Mouse (Mus musculus): ENCODE data around the gene Rpl7a.
"Not testable (repeated sequence)": the region's sequence is repeated elsewhere in the genome, so short reads cannot be mapped to it uniquely, and the experiment has no call there.

Rpl7a gene

DNA sequence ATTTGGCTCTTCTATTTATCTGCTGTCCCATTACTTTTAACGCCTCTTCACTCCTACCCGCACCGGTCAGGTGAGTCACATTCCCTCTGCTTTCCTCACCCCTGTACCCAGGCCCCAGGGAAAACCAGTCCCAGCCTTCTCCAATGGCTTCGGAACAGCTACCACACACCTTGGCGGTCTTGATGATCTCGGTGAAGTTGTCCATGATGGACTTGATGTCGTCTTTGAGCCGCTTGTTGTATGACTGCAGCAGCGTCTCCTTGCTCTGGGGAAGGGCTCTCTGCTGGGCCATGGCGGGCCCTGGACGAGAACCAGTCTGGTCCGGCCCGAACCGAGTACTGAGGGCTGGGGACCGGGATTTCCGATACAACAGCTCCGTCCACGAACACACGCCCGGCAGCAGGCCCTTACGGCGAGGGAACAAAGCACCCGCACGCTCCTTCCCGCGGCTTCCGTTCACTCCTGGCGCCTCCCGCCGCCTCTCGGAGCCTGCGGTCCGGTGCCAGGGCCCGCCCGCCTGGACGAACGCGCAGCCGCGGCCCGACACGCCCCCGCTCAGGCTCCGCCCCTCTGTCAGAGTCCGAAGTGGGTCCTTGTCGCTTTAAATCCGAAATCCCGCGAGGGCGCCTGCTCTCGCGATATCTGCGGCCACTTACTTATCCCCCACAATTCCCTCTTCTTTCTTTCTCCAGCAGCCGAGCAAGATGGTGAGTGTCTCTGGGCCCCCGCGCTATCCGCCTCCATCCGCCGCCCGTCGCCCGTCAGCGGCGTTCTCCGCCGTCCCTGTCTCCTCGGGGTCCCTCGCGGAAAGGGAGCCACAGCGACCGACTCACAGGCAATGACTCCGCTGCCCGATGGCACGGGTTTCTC is at the start of gene Rpl7a, which contains the start of gene Med22:
TSS of gene Rpl7a (plus strand) at position 641 of the 870 bp plus-strand sequence.
TSS of gene Med22 (minus strand) at position 554 of the 870 bp plus-strand sequence.
- peak; percentile 95 for DNase-seq (ENCODE audit: extremely low read depth, low read depth)

DNA sequence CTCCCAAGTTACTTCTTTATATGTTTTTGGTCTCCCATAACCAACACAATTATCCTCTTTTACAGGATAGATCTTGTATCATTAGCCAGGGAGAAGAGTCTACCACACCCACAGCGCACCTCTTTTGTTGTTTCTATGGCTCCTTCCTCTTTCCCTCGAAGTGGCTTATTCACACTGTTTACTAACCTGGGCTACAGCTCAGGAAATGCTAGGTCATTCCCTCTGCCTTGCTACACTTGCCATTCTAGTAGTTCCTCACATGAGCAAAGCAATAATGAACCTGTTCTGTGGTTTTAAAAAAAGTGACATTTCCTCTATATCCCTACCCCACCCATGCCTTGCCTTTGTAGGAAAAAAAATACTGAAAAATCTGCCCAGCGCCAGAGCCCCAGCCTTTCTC is 47.7 kb upstream of the Rpl7a start:
- peak; percentile 6 for DNase-seq (ENCODE audit: extremely low read depth, low read depth)

DNA sequence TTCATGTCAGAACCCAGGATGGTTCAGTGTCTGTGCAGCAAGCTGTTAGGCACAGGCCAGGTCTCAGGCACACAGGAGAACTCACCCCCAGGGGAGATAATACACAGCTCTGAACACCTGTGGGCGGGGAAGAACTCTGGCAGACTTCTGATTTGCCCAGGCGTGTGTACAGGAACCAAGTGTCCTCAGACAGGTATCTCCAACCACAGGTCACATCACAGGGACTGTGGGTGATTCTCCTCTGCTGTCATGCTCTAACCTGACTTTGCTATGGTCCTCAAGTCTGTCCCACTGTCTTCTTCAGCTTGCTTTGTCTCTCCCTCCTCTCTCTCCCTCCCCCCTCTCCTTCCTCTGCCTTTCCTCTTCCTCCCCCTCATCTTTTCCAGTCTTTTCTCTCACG is 45.7 kb upstream of the Rpl7a start, which contains the start of gene Abo:
TSS of gene Abo (minus strand) at position 101 of the 400 bp plus-strand sequence.
- DNase-seq (ENCODE audit: extremely low read depth, low read depth): no peak

DNA sequence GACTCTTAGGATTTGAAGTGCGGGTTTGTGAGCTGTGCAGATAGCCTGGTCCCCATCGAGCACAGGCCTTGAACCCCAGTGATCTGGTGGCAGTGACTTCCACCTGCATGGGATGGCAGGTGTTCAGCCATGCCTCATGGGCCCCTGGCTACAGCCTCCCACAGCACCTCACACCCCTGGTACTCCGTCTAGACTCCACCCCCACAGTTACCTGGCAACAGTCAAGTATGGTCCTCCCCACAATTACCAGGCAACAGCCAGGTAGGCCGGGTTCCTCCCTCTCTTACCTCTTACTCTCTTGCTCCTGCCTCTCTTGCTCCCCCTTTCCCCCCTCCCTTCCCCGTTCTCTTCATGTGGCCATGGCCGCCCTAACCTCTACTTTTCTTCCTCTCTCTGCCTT is 39.9 kb upstream of the Rpl7a start:
- DNase-seq (ENCODE audit: extremely low read depth, low read depth): no peak

DNA sequence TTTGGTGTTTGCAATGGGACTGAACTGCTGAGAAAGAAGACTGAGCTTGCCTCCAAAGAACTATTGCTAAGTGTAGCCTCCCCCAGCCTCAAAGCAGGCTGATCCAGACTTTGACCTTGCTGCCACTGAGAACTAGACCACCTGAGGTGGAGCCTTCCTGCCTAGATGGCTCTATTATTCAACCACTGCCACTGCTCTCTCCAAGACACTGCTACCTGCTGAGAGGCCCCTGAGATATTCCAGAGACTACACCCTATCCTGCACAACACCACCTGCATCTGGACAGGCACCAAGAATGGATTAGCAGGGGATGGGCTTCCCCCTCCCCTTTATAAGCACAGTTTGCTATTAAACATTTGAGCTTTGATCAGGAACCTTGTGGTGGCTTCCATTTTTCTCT is 32.0 kb upstream of the Rpl7a start:
- no peak for DNase-seq (ENCODE audit: extremely low read depth, low read depth)

DNA sequence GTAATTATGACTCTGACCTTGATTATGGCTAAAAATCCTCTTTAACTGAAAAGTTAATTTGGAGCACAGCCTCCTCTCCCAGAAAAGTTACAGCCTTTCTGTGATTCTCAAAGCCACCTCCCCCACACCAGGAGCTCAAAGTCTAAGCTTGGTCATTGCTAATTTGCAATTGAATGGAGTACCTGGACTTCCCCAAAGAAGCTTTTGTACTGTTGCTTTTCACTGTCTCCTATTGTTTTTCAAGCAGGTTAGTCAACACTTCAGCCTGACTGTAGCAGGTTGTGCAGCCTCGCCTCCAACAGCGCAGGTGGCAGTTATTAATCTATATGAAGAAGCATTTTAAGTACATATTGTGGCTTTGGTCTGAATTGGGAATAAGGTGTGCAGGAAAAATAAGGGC is 25.0 kb upstream of the Rpl7a start:
- not testable (repeated sequence) for DNase-seq (ENCODE audit: extremely low read depth, low read depth)

DNA sequence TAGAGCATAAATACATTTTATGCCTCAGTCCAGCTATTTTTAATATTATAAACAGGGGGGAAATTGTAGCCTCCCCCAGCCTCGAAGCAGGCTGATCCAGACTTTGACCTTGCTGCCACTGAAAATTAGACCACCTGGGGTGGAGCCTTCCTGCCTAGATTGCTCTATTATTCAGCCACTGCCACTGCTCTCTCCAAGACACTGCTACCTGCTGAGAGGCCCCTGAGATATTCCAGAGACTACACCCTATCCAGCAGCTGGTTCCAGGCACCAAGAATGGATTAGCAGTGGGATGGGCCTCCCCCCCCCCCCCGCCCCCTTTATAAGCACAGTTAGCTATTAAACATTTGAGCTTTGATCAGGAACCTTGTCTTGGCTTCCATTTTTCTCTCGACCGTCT is 24.4 kb upstream of the Rpl7a start:
- not testable (repeated sequence) for DNase-seq (ENCODE audit: extremely low read depth, low read depth)

DNA sequence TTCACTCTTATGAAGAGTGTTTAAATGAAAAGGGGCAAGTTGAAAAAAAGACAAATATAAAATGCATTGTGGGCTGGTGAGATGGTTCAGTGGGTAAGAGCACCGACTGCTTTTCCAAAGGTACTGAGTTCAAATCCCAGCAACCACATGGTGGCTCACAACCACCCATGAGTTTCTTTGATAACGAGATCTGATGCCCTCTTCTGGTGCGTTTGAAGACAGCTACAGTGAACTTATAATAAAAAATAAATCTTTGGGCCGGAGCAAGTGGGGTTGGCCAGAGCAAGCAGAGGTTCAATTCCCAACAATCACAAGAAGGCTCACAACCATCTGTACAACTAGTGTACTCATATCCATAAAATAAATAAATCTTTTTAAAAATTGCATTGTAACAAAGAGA is 14.7 kb upstream of the Rpl7a start:
- no peak for DNase-seq (ENCODE audit: extremely low read depth, low read depth)

DNA sequence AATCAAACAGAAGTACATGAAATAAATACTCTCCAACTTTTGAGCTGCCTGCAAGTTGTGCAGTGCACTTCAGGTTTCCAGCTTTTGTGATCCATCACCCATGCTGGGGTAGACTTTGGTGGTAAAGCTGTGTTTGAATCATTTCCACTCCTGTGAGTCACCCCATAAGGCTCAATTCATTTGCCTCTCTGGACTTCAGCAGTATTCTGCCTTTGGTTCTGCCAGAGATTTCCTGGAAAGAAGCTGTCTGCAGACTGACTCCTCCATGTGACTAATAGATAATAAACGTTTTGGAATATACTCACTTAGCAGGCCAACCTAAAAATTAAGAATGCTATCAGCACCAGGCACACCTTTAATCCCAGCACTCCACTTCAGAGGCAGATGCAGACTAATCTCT is 9.8 kb upstream of the Rpl7a start:
- no peak for DNase-seq (ENCODE audit: extremely low read depth, low read depth)

DNA sequence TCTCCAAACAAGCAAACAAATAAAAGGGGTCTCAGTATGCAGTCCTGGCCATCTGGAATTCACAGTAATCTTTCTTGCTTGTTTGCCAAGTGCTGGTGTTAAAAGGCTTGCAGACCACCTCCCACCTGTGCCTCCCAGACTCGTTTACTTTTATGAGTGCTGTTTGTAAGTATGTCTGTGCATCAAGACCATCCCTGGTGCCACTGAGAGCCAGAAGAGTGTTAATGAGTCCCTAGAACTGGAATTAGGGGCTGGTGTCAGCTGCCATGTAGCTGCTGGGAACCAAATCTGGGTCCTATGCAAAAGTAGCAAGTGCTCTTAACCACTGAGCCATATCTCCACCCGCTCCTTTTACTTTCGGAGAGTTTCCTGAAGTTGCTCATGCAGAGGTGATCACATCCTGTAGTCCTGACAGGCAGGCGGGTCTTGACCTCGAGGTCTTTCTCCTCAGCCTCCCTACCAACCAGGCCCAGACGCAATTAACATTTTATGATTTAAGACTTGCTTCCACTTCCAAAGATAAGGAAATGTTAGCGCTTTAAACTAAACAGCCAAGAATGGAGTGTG is 8.6 kb upstream of the Rpl7a start:
- no peak for DNase-seq (ENCODE audit: extremely low read depth, low read depth)

DNA sequence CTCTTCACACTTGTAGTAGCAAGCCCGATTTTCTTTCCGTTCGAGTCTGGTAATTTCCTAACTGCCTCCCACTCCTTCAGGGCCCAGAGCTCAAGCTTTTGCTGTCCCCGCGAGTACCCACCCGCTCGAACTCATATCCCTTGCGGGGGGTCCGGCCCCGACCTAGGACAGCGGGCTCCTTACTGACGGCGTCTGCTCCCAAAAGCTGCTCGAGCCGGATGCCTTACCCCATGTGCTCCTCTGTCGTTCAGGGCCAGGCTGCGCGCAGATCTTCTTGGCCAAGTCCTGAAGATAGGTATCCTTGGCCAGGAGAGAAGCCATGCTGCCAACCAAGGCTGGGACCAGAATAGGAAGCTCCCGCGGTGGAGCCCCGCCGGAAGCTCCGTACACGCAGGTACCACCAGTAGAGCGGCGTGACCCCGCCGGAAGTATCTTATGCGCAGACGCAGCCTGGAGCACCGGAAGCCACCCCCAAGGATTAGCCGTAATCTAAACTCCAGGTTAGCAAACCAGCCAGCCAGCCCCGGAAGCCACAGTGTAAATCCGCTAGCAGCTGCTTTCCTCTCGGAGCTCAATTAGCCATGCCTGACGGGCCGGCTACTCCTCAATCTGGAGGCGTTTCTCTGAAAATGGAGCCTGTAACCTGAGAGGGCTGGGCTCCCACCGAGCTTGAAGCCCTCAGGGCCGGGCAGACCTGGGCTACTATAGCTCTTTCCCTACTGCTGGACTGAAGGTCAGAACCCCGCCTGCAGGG is 7.9 kb upstream of the Rpl7a start, which contains the start of gene Surf6:
TSS of gene Surf6 (minus strand) at position 413 of the 754 bp plus-strand sequence.
- DNase-seq (ENCODE audit: extremely low read depth, low read depth): peak; percentile 97

DNA sequence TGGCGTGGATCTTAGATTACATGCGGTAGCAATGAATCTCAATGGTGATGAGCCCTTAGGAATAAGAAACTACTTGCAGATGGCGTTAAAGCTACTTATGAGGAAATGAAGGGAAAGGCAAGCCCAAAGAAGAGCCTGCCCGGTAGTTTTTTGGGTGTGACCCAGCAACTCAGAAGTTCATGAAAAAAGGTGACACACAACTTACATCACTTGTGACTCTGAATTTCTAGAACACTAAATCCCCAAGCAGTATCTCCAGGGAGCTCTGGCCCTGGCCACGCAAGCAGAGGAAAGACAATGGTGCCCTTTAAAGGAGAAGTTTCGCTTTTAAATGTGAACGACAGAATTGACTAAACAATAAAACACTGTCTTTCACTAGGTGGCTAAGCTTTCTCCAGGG is 7.3 kb upstream of the Rpl7a start:
- no peak for DNase-seq (ENCODE audit: extremely low read depth, low read depth)

DNA sequence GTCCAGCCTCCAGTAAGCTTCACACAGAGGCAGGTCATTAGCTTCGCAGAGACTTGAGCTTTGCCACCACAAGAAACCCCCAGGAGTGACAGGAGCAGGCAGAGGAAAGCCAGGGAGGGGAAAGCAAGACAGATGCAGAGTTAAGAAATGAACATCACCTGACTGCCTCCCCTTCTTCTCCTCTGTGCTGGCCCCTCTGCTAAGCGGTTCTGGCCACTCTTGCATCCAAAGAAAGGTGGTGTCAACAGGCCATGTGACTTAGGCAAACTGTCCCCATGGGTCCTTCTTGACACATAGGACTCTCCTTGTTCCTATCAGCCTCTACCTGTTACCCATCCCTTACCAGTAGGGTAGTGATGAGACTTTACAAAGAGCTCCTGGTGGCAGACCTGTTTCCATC is 4.6 kb upstream of the Rpl7a start:
- DNase-seq (ENCODE audit: extremely low read depth, low read depth): no peak

DNA sequence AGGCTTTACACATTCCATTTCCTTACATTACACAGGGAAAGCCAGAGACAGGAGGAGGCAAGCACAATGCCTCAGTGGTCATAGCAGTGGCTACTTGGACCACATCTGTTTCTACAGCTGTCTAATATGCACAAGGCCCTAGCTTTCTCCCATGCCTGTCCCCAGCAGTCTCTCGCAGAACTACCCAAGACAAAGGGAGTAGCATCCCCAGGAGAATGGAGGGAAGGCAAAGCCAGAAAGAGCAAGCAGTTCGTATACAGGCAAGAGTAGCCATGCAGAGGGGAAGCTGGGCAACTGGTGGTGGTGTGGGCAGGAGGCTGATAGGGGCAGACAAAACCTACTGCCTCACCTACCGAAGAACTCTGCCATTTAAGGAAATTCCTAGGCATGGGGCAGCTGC is 4.1 kb upstream of the Rpl7a start:
- no peak for DNase-seq (ENCODE audit: extremely low read depth, low read depth)

DNA sequence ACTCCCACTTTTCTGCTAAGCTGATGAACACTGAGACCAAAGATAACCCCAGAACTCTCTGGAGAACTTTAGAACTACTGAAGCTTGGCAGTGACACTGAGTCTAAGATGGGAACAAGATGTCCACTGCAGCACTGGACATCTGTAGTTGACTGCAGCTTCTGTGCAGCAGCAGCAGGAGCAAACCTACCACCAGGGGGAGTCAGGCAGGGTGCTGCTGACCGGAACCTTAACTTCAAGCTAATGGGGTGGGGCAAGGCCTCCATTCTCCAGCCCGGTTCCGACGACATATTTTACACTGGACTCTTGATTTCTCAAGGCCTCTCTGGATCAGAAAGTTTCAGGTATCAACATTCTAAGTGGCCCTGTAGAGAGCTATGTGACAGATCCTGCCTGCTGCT is 3.5 kb upstream of the Rpl7a start:
- no peak for DNase-seq (ENCODE audit: extremely low read depth, low read depth)

DNA sequence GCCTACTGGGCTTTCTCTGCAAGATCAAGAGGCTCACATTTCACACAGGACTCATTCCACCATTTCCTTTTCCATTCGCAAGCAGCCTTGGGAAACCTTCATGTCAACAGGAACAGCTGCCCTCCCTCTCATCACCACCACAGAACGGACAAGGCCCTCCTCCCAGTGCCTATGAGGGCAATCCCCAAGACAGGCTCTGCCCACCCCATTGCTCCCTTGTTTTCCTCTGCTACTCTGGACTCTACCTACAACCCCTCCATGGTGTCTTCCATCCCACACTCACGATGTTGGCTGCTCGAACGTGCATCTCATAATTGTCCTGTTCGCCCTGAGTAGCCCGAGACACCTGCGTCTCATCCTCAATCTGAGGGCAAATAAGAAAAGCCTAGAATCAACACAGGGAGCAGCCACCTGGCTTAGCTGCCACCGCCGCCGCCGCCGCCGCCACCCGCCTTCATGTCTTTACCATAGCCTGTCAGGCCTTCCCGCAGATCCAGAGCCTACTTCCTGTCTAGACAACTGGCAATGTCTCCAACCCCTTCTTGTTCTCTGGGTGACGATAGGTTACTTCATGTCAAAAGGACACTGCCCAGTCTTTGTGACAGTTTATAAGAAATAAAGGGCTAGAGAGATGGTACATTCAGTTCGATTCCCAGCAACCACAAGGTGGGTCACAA is 1.7 kb upstream of the Rpl7a start:
- DNase-seq (ENCODE audit: extremely low read depth, low read depth): no peak

DNA sequence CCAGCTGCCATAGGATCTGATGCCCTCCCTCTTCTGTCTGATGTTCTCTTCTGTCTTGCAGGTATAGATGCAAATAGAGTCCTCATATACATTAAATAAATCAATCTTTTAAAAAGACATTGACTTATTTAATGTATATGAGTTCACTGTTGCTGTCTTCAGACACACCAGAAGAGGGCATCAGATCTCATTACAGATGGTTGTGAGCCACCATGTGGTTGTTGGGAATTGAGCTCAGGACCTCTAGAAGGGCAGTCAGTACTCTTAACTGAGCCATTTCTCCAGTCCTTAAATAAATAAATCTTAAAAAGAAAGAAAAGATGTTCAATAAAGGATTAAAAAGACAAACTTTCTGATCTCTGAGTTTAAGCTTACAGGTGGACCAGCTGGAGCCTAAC is 1.2 kb upstream of the Rpl7a start:
- no peak for DNase-seq (ENCODE audit: extremely low read depth, low read depth)

DNA sequence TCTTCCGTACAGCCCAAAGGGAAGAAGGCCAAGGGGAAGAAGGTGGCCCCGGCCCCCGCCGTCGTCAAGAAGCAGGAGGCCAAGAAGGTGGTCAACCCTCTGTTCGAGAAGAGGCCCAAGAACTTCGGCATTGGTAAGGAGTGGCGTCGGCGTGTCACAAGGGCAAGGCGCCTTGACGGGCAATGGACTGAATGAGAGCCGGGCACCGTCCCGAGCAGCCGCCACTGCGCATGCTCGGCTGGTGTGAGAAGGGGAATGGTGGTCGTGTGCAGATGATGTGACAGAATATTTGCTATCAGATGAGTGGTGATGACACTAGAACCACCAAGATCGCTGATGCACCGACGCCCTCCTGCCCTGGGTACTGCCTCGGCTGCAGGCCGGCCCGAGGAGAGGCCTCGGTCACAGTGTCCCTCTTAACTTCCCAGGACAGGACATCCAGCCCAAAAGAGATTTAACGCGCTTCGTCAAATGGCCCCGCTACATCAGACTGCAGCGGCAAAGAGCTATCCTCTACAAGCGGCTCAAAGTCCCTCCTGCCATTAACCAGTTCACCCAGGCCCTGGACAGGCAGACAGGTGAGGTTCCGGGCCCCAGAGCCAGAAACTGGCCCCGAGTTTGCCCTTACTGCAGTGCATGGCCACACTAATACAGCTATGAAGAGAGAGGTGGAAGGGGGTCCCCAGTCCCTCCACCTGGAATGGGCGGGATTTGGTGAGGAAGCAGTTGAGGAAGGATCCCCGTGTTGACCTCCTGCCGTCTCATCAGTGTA is 616 bp downstream of the Rpl7a start:
- DNase-seq (ENCODE audit: extremely low read depth, low read depth): no peak

DNA sequence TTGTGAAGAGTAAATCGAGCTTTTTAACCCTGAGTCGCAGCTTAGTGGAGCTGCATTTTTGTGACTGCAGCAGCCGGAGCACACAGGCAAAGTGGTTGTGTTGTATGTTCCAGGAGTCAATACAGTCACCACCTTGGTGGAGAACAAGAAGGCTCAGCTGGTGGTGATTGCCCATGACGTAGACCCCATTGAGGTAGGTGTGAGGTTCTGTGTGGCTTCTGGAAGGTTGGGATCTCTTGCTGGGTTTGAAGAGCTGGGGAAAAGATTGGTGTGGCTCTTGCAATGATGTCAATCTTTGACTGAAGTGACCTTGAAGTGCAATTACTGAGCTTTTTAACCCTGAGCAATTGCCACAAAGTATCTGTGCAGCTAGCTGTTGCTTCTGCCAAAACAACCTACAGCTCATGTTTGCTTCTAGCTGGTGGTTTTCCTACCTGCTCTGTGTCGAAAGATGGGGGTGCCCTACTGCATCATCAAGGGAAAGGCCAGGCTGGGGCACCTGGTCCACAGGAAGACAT is 1.7 kb downstream of the Rpl7a start:
- no peak for DNase-seq (ENCODE audit: extremely low read depth, low read depth)

DNA sequence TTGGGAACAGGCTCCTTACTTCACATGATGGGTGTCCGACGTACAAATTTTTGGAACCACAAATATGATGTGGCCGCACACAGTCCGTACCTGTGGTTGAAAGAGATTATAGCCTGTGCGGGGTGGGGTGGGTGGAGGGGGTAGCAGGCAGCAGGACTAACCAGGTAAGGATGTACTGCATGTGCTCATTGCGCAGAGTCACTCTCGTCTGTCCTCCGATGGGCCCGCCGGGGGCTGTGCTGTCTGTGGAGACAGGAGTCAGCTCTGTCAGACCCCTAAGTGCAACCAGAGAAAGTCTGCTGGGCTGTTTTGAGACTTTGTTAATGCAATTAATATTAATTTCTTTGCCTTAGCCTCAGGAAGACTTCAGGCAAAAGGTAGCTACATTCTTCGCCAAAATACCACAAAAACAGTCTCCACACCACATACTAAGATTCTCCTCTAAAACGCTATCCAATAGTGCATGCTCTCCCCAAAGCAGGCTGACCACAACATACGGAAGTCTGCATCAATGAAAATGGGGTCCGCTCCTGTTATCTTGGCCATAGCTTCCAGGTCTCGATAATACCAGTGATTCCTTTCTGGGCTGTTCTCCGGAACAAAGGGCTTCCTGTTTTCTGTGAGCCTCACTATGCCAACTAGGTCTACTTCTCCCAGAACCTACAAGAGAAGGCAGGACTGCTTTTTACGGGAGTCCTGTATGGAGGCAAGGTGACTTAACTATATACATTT is 3.0 kb downstream of the Rpl7a start:
- DNase-seq (ENCODE audit: extremely low read depth, low read depth): peak; percentile 82
